36 mouse cellular contexts compared by ENCODE assay signal in genomic region chr14:75301081-75301480, GRCm38 (mm10). TPM values are rescaled to one million over a fixed set of nuclear protein-coding genes. Genes with fewer than 3 reads are reported as not detected.
A peak's percentile ranks its signal among the peaks of the same experiment; 100 is the strongest.
DNase-seq lines count a peak whose midpoint lies in the region.
"Had no signal": no experiment of that assay in that cellular context is flagged by ENCODE, and none has a peak within 500 bp of the region (broad histone marks: within the 10 kb centered on the region; RNA-seq: fewer than 3 reads in every experiment).

No protein-coding gene starts in this region.

- H3K9me3 ChIP-seq in heart, embryonic 10.5 days, result no peaks in the 10 kb centered on the region
- H3K9me3 ChIP-seq: G1E; hindbrain, embryonic 10.5 days; hindbrain, embryonic 15.5 days; kidney, embryonic 15.5 days; limb, embryonic 10.5 days; limb, embryonic 15.5 days; liver, embryonic 13.5 days; megakaryocyte, embryonic 14.5 days; midbrain, embryonic 12.5 days; neural tube, embryonic 13.5 days had no signal

- H3K36me3 ChIP-seq in heart, embryonic 10.5 days, result no peaks in the 10 kb centered on the region
- H3K36me3 ChIP-seq: hindbrain, embryonic 10.5 days; hindbrain, embryonic 15.5 days; kidney, embryonic 15.5 days; limb, embryonic 10.5 days; limb, embryonic 15.5 days; liver, embryonic 13.5 days; midbrain, embryonic 12.5 days; neural tube, embryonic 13.5 days had no signal

- peaks cover 3% of the 10 kb centered on the region; the same call in 1 of the 2 replicates for H3K4me1 ChIP-seq in heart, embryonic 10.5 days
- H3K4me1 ChIP-seq: hindbrain, embryonic 15.5 days; kidney, embryonic 15.5 days; limb, embryonic 15.5 days; liver, embryonic 13.5 days; midbrain, embryonic 12.5 days; neural tube, embryonic 13.5 days had no signal

- no peaks in the 10 kb centered on the region for H3K27me3 ChIP-seq in heart, embryonic 10.5 days (ENCODE audit: insufficient read depth, poor library complexity, severe bottlenecking)
- H3K27me3 ChIP-seq: hindbrain, embryonic 15.5 days; kidney, embryonic 15.5 days; limb, embryonic 15.5 days; liver, embryonic 13.5 days; megakaryocyte, embryonic 14.5 days; midbrain, embryonic 12.5 days; neural tube, embryonic 13.5 days had no signal

- no peak overlapping the region for H3K4me3 ChIP-seq in heart, embryonic 10.5 days
- H3K4me3 ChIP-seq: erythroblast, embryonic 14.5 days; hindbrain, embryonic 10.5 days; hindbrain, embryonic 15.5 days; kidney, embryonic 15.5 days; limb, embryonic 10.5 days; limb, embryonic 15.5 days; liver, embryonic 13.5 days; megakaryocyte, embryonic 14.5 days; midbrain, embryonic 12.5 days; neural tube, embryonic 13.5 days had no signal

- no peak overlapping the region for H3K27ac ChIP-seq in heart, embryonic 10.5 days
- H3K27ac ChIP-seq: hindbrain, embryonic 10.5 days; hindbrain, embryonic 15.5 days; kidney, embryonic 15.5 days; limb, embryonic 10.5 days; limb, embryonic 15.5 days; liver, embryonic 13.5 days; midbrain, embryonic 12.5 days; neural tube, embryonic 13.5 days had no signal

- peak; percentile 85 for DNase-seq in heart, adult 11 months
- DNase-seq in heart, embryonic 10.5 days (ENCODE audit: low spot score), result no peak
- peak; percentile 1 for DNase-seq in lung, postnatal 14 days
- no peak for DNase-seq in lung, postnatal 4 days
- peak; percentile 6 for DNase-seq in T-cell, adult 2 months (ENCODE audit: low spot score)
- no peak for DNase-seq in frontal cortex, adult 2 months (ENCODE audit: extremely low spot score in 1 of 2, low spot score in 1 of 2)
- DNase-seq in gastrocnemius, postnatal 25 days, result no peak
- DNase-seq in embryo, embryonic 10.5 days (ENCODE audit: low spot score), result no peak
- DNase-seq: adrenal gland, adult 2 months; cerebellum, adult 8-10 months; kidney, adult 18-20 months; liver, embryonic 13.5 days; lung, adult 2 months; retina, postnatal 1 day; right cerebral cortex, postnatal 14 days had no signal

- WGBS in heart, embryonic 10.5 days, result 92% methylated on average over 1 of the region's 1 CpGs

RNA-seq across cellular contexts. Expression of gene Zc3h13, which starts 16.9 kb away (rescaled TPM):
- polyA plus RNA-seq in heart, embryonic 10.5 days (2016; fragmentation: Nextera tagmentation; extraction: Ambion mirVana), result 25.3 and 26.2 TPM in 2 replicates
- polyA plus RNA-seq in frontal cortex, adult 2 months (2012; rRNA removed), result 35.3 and 39.3 TPM in 2 replicates
- total RNA-seq in gastrocnemius, postnatal 25 days (2021), result 10 to 100 TPM; 15.1 to 19.2 TPM

RNA-seq across cellular contexts. Expression of gene Cpb2, which starts 59.0 kb away (rescaled TPM):
- 0.22 and 5.8 TPM in 2 replicates for polyA plus RNA-seq in heart, embryonic 10.5 days (2016; fragmentation: Nextera tagmentation; extraction: Ambion mirVana)
- polyA plus RNA-seq in frontal cortex, adult 2 months (2012; rRNA removed), result not detected in 2 replicates
- total RNA-seq in gastrocnemius, postnatal 25 days (2021), result not detected
- total RNA-seq: G1E; gastrocnemius, adult 8-10 months; layer of hippocampus, adult 8-10 months; layer of hippocampus, postnatal 25 days; left cerebral cortex, adult 8-10 months had no signal
- polyA plus RNA-seq: adrenal gland, adult 2 months; embryonic facial prominence, embryonic 14.5 days; erythroblast, embryonic 14.5 days; forebrain, embryonic 11.5 days; forebrain, embryonic 16.5 days; G1E; gonadal fat pad, adult 2 months; heart, postnatal 0 days; hindbrain, embryonic 10.5 days; hindbrain, embryonic 15.5 days; limb, embryonic 10.5 days; midbrain, embryonic 12.5 days; neural tube, embryonic 13.5 days; small intestine, adult 2 months; testis, adult 2 months had no signal

Comparison
In these comparisons a context has a peak if more than half of its experiments do, and no peak if none do; other contexts are left out.
1. DNase-seq: peak in heart, adult 11 months (single experiment), lung, postnatal 14 days (single experiment) and T-cell, adult 2 months (single experiment); none in heart, embryonic 10.5 days (single experiment), lung, postnatal 4 days (0 of 2), frontal cortex, adult 2 months (0 of 2), gastrocnemius, postnatal 25 days (single experiment) and embryo, embryonic 10.5 days (single experiment).